In the genomic region with DNA sequence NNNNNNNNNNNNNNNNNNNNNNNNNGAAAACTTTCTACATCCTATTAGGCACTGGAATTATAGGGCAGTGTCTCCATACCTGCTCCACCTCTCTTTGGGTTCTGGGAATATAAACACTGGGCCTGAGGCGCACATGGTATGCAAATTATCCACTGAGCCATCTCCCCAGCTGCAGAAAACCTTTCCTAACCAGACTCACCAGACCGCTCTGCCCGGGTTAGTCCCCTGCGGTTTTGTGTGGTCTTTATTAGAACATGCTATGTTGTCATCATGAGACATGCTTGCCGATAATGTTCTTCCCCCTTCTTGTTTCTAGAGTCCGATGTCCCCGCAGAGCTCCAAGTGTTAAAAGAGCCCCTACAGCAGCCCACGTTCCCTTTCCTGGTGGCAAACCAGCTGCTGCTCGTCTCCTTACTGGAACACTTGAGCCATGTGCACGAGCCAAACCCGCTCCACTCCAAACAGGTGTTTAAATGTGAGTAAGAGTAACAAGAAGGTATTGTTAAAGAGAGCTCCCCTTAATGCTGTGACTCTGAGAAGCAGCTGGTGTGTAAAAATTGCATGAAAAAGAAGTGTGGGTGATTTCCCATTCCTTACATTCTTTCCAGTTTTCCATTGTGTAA, we compare ENCODE assay signal across 21 mouse cellular contexts. TPM values are rescaled to one million over a fixed set of nuclear protein-coding genes. Genes with fewer than 3 reads are reported as not detected.
"Had no signal": no experiment of that assay in that cellular context is flagged by ENCODE, and none has a peak within 500 bp of the region (broad histone marks: within the 10 kb centered on the region; RNA-seq: fewer than 3 reads in every experiment).

No protein-coding gene starts in this region.

- H3K27me3 ChIP-seq: lung, embryonic 15.5 days; megakaryocyte, embryonic 14.5 days; midbrain, embryonic 12.5 days; stomach, embryonic 15.5 days had no signal

- H3K27ac ChIP-seq: lung, embryonic 15.5 days; macrophage; midbrain, embryonic 12.5 days; stomach, embryonic 15.5 days had no signal

- ATAC-seq: intestine, embryonic 16.5 days; liver, postnatal 0 days; midbrain, embryonic 16.5 days had no signal

- H3K9ac ChIP-seq: liver, postnatal 0 days; lung, embryonic 15.5 days; midbrain, embryonic 12.5 days; stomach, embryonic 15.5 days had no signal

- DNase-seq: kidney, adult 2 months; kidney, postnatal 36 days; left cerebral cortex, postnatal 4 days; liver; liver, postnatal 0 days; lung, postnatal 14 days; right cerebral cortex, adult 18-20 months; right cerebral cortex, postnatal 25 days; thymus, adult 2 months; thymus, postnatal 25 days had no signal

- H3K4me1 ChIP-seq: lung, embryonic 15.5 days; midbrain, embryonic 12.5 days; stomach, embryonic 15.5 days had no signal

- H3K4me3 ChIP-seq: lung, embryonic 15.5 days; megakaryocyte, embryonic 14.5 days; midbrain, embryonic 12.5 days; stomach, embryonic 15.5 days had no signal

- H3K9me3 ChIP-seq: lung, embryonic 15.5 days; megakaryocyte, embryonic 14.5 days; midbrain, embryonic 12.5 days; stomach, embryonic 15.5 days had no signal

- H3K4me2 ChIP-seq: lung, embryonic 15.5 days; midbrain, embryonic 12.5 days; stomach, embryonic 15.5 days had no signal

RNA-seq across cellular contexts. Expression of a gene that starts 25.8 kb away (rescaled TPM):
- total RNA-seq: layer of hippocampus, adult 18-20 months; left cerebral cortex, adult 18-20 months had no signal
- polyA plus RNA-seq: liver, postnatal 0 days; macrophage; small intestine, adult 2 months; thymus, adult 2 months had no signal

RNA-seq across cellular contexts. Expression of a gene that starts 56.3 kb away (rescaled TPM):
- polyA plus RNA-seq: kidney, adult 2 months; kidney, embryonic 16.5 days; liver, postnatal 0 days; small intestine, adult 2 months had no signal
